Mouse (Mus musculus): ENCODE results near the gene Gm13288. TPM values are rescaled to one million over a fixed set of nuclear protein-coding genes. Genes with fewer than 3 reads are reported as not detected.
"Not testable (repeated sequence)": the region's sequence is repeated elsewhere in the genome, so short reads cannot be mapped to it uniquely, and the experiment has no call there.

Gene Gm13288
- polyA plus RNA-seq, 1 experiment from 2014 or later: not detected

DNA sequence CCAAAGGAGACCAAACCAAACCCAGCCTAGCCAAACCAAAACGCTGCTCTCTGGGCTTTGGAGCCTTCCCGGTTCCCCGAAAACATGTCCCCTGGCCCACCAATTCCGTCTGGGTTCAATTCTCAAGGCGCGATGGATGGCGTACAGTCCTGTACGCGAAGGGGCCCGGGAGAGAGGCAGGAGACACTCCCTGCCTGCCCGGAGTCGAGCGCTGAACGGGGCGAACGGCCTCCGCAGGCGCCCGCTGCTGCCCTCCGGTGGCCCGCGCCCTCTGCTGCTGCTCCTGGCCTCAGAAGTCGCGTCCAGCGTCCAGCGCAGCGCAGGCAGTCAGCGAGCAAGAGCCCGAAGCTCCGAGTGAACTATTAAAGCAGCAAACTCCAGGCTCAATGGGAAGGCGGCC is 23.0 kb upstream of the Gm13288 start:
- H3K79me2 ChIP-seq (ENCODE audit: inconsistent target); H3K36me3 ChIP-seq (ENCODE audit: inconsistent target): not testable (repeated sequence)
- H3K27ac ChIP-seq: 0 out of 2 replicates have a peak overlapping the region, but pooled peaks have one; percentile 33
- H3K4me3 ChIP-seq (ENCODE audit: inconsistent target): peak overlapping the region; percentile 12; the same call in 1 of the 2 replicates
- WGBS (ENCODE audit: missing documents): no CpG with 5 or more reads among the region's 31 CpGs

- not testable (repeated sequence) for H3K27ac ChIP-seq; H3K36me3 ChIP-seq (ENCODE audit: inconsistent target); H3K4me3 ChIP-seq (ENCODE audit: inconsistent target); H3K79me2 ChIP-seq (ENCODE audit: inconsistent target)
- WGBS (ENCODE audit: missing documents): no CpG with 5 or more reads among the region's 27 CpGs
Measured at GRCm38 (mm10) chr4:88785409-88785808, 19.9 kb upstream of the Gm13288 start, which contains the start of gene Gm13276. Gm13276 (plus strand) TSS chr4:88785709.

GRCm38 (mm10) chr4:88788402-88788801 is 16.9 kb upstream of the Gm13288 start, which contains the start of gene Gm13277:
Gm13277 (plus strand) TSS chr4:88788632.
- not testable (repeated sequence) for H3K4me3 ChIP-seq (ENCODE audit: inconsistent target); H3K27ac ChIP-seq; H3K36me3 ChIP-seq (ENCODE audit: inconsistent target); H3K79me2 ChIP-seq (ENCODE audit: inconsistent target)
- WGBS (ENCODE audit: missing documents): no CpG with 5 or more reads among the region's 28 CpGs

GRCm38 (mm10) chr4:88791250-88791649 is 14.1 kb upstream of the Gm13288 start, which contains the start of gene Gm13278:
Gm13278 (plus strand) TSS chr4:88791550.
- not testable (repeated sequence) for H3K79me2 ChIP-seq (ENCODE audit: inconsistent target); H3K36me3 ChIP-seq (ENCODE audit: inconsistent target); H3K27ac ChIP-seq; H3K4me3 ChIP-seq (ENCODE audit: inconsistent target)
- WGBS (ENCODE audit: missing documents): no CpG with 5 or more reads among the region's 28 CpGs

DNA sequence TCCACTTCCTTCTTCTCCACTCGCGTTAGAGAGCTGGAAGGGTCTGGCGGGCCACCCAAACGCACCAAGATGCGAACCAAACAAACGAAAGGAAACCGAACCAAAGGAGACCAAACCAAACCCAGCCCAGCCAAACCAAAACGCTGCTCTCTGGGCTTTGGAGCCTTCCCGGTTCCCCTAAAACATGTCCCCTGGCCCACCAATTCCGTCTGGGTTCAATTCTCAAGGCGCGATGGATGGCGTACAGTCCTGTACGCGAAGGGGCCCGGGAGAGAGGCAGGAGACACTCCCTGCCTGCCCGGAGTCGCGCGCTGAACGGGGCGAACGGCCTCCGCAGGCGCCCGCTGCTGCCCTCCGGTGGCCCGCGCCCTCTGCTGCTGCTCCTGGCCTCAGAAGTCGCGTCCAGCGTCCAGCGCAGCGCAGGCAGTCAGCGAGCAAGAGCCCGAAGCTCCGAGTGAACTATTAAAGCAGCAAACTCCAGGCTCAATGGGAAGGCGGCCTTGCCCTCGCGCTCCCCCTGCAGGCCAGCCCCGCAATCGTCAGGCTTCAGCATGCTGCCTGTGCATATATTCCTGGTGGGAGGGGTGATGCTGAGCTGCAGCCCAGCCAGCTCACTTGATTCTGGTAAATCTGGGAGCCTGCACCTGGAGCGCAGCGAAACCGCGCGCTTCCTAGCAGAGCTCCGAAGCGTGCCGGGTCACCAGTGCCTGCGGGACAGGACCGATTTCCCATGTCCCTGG is 11.2 kb upstream of the Gm13288 start, which contains the start of gene Gm13275:
Gene Gm13275 (plus strand): TSS at position 552 of the 740 bp plus-strand sequence.
- H3K4me3 ChIP-seq (ENCODE audit: inconsistent target); H3K27ac ChIP-seq; H3K79me2 ChIP-seq (ENCODE audit: inconsistent target); H3K36me3 ChIP-seq (ENCODE audit: inconsistent target): not testable (repeated sequence)
- 0% methylated on average over 1 of the region's 52 CpGs for WGBS (ENCODE audit: missing documents)

DNA sequence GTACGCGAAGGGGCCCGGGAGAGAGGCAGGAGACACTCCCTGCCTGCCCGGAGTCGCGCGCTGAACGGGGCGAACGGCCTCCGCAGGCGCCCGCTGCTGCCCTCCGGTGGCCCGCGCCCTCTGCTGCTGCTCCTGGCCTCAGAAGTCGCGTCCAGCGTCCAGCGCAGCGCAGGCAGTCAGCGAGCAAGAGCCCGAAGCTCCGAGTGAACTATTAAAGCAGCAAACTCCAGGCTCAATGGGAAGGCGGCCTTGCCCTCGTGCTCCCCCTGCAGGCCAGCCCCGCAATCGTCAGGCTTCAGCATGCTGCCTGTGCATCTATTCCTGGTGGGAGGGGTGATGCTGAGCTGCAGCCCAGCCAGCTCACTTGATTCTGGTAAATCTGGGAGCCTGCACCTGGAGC is 8.2 kb upstream of the Gm13288 start, which contains the start of gene Gm13279:
Gene Gm13279 (plus strand): TSS at position 301 of the 400 bp plus-strand sequence.
- H3K27ac ChIP-seq; H3K36me3 ChIP-seq (ENCODE audit: inconsistent target); H3K79me2 ChIP-seq (ENCODE audit: inconsistent target); H3K4me3 ChIP-seq (ENCODE audit: inconsistent target): not testable (repeated sequence)
- no CpG with 5 or more reads among the region's 28 CpGs for WGBS (ENCODE audit: missing documents)

GRCm38 (mm10) chr4:88799365-88799764 is 6.0 kb upstream of the Gm13288 start, which contains the start of gene Gm13285:
Gm13285 (plus strand) TSS chr4:88799665.
- no CpG with 5 or more reads among the region's 7 CpGs for WGBS (ENCODE audit: missing documents)
- not testable (repeated sequence) for H3K36me3 ChIP-seq (ENCODE audit: inconsistent target); H3K27ac ChIP-seq; H3K4me3 ChIP-seq (ENCODE audit: inconsistent target); H3K79me2 ChIP-seq (ENCODE audit: inconsistent target)

DNA sequence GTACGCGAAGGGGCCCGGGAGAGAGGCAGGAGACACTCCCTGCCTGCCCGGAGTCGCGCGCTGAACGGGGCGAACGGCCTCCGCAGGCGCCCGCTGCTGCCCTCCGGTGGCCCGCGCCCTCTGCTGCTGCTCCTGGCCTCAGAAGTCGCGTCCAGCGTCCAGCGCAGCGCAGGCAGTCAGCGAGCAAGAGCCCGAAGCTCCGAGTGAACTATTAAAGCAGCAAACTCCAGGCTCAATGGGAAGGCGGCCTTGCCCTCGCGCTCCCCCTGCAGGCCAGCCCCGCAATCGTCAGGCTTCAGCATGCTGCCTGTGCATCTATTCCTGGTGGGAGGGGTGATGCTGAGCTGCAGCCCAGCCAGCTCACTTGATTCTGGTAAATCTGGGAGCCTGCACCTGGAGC is 2.4 kb upstream of the Gm13288 start, which contains the start of gene Gm13287:
Gene Gm13287 (plus strand): TSS at position 301 of the 400 bp plus-strand sequence.
- H3K36me3 ChIP-seq (ENCODE audit: inconsistent target); H3K79me2 ChIP-seq (ENCODE audit: inconsistent target); H3K27ac ChIP-seq; H3K4me3 ChIP-seq (ENCODE audit: inconsistent target): not testable (repeated sequence)
- no CpG with 5 or more reads among the region's 29 CpGs for WGBS (ENCODE audit: missing documents)

DNA sequence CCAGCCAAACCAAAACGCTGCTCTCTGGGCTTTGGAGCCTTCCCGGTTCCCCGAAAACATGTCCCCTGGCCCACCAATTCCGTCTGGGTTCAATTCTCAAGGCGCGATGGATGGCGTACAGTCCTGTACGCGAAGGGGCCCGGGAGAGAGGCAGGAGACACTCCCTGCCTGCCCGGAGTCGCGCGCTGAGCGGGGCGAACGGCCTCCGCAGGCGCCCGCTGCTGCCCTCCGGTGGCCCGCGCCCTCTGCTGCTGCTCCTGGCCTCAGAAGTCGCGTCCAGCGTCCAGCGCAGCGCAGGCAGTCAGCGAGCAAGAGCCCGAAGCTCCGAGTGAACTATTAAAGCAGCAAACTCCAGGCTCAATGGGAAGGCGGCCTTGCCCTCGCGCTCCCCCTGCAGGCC is 430 bp downstream of the Gm13288 start:
- H3K27ac ChIP-seq; H3K79me2 ChIP-seq (ENCODE audit: inconsistent target); H3K36me3 ChIP-seq (ENCODE audit: inconsistent target); H3K4me3 ChIP-seq (ENCODE audit: inconsistent target): not testable (repeated sequence)
- WGBS (ENCODE audit: missing documents): no CpG with 5 or more reads among the region's 34 CpGs

DNA sequence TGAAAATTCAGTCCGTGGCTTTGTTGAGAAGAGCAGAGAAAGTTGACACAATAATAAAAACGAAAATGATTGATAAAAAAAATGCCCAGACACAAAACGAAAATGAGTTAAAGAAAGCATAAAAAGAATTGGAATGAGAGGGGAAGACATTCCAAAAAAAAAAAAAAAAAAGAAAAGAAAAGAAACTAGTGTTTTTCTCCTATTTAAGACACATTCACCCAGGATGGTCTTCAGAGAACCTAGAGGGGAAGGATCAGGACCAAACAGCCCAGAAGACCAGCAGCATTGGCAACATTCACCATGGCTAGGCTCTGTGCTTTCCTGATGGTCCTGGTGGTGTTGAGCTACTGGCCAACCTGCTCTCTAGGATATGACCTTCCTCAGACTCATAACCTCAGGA is 10.6 kb downstream of the Gm13288 start, which contains the start of gene Ifna7:
Gene Ifna7 (plus strand): TSS at position 301 of the 400 bp plus-strand sequence.
- no peaks in the 10 kb centered on the region for H3K36me3 ChIP-seq (ENCODE audit: inconsistent target)
- 80% methylated on average over 2 of the region's 3 CpGs for WGBS (ENCODE audit: missing documents)
- H3K27ac ChIP-seq: no peak within 1 kb of the TSS
- no peaks in the 10 kb centered on the region for H3K79me2 ChIP-seq (ENCODE audit: inconsistent target)
- no peak within 1 kb of the TSS for H3K4me3 ChIP-seq (ENCODE audit: inconsistent target)

DNA sequence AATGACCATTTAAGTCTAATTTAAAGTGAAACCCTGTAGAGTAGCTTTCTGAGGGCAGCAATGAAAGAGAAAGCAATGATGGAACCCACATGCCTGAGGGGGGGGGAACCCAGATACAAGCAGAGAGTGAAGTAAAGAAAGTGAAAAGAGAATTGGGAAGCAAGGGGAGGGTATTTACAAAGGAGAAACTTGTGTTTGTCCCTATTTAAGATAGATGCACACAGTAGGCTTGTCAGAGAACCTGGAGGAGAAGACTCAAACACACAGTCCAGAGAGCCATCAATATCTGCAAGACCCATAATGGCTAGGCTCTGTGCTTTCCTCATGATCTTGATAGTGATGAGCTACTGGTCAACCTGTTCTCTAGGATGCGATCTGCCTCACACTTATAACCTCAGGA is 14.3 kb downstream of the Gm13288 start, which contains the start of gene Ifna11:
Gene Ifna11 (plus strand): TSS at position 301 of the 400 bp plus-strand sequence.
- WGBS (ENCODE audit: missing documents): 92% methylated on average over 1 of the region's 1 CpGs
- Histone ChIP-seq H3K36me3 (ENCODE audit: inconsistent target) (no peaks in the 10 kb centered on the region), H3K79me2 (ENCODE audit: inconsistent target) (no peaks in the 10 kb centered on the region), H3K27ac (no peak within 1 kb of the TSS), H3K4me3 (ENCODE audit: inconsistent target) (no peak within 1 kb of the TSS)

DNA sequence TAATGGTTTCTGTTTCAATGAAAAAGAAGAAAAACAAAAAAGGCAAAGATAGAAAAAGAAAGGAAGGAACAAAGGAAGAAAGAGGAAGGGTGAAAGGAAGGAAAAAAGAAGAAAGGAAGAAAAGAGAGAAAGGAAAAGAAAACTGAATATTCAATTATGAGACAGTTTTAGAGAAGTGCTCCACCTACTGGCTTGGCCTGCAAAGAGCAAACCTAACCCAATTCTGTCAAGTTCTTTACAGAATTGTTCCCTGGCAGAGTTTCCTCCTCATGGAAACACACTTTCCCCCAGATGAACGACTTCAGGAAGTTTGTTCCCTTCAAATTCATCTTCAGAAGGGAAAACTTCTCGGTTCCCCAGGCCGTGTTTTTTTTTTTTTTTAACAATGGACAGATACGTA is 17.7 kb downstream of the Gm13288 start:
- no peaks in the 10 kb centered on the region for H3K79me2 ChIP-seq (ENCODE audit: inconsistent target)

DNA sequence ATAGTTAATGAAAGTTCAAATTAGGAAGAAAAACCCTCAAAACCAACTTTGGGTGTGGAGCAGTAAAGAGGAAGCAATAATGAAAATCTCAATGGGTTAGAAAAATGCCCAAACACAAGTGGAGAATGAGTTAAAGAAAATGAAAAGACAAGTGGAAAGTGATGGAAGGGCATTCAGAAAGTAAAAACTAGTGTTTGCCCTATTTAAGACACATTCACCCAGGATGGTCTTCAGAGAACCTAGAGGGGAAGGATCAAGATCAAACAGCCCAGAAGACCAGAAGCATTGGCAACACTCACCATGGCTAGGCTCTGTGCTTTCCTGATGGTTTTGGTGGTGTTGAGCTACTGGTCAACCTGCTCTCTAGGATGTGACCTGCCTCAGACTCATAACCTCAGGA is 21.8 kb downstream of the Gm13288 start, which contains the start of gene Ifna6:
Gene Ifna6 (plus strand): TSS at position 301 of the 400 bp plus-strand sequence.
- H3K79me2 ChIP-seq (ENCODE audit: inconsistent target); H3K4me3 ChIP-seq (ENCODE audit: inconsistent target): not testable (repeated sequence)

More for the DNA sequence above, 17.7 kb downstream of the Gm13288 start:
- Histone ChIP-seq H3K36me3 (ENCODE audit: inconsistent target) (no peaks in the 10 kb centered on the region), H3K27ac (no peak overlapping the region), H3K4me3 (ENCODE audit: inconsistent target) (no peak overlapping the region)
- 0% methylated on average over 3 of the region's 4 CpGs for WGBS (ENCODE audit: missing documents)

DNA sequence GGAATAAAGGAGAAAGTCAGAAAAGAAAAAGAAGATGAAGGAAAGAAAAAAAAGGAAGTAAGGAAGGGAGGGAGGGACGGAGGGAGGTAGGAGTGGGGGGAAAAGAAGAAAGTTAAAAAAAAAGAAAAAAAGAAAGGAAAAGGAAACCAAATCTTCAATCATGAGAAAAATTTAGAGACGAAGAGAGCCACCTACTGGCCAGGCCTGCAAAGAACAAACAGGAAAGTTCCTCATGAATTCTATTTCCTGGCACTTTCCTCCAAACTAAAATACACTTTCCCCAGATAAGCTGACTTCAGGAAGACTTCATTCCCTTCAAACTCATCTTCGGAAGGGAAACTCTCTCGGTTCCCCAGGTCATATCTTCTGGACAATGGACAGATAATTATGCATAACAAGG is 25.2 kb downstream of the Gm13288 start:
- H3K4me3 ChIP-seq (ENCODE audit: inconsistent target): no peak overlapping the region
- no peaks in the 10 kb centered on the region for H3K79me2 ChIP-seq (ENCODE audit: inconsistent target)
- whole genome bisulfite sequencing (ENCODE audit: missing documents): 41% methylated on average over 3 of the region's 4 CpGs
- no peaks in the 10 kb centered on the region for H3K36me3 ChIP-seq (ENCODE audit: inconsistent target)
- no peak overlapping the region for H3K27ac ChIP-seq

More for the DNA sequence above, 21.8 kb downstream of the Gm13288 start, which contains the start of gene Ifna6:
- H3K36me3 ChIP-seq (ENCODE audit: inconsistent target); H3K27ac ChIP-seq: not testable (repeated sequence)

- 71% methylated on average over 1 of the region's 1 CpGs for WGBS (ENCODE audit: missing documents)
Measured at GRCm38 (mm10) chr4:88835225-88835624, 29.9 kb downstream of the Gm13288 start, which contains the start of gene Ifna5. Ifna5 (plus strand) TSS chr4:88835525.

More at GRCm38 (mm10) chr4:88835225-88835624, 29.9 kb downstream of the Gm13288 start, which contains the start of gene Ifna5:
- H3K4me3 ChIP-seq (ENCODE audit: inconsistent target); H3K79me2 ChIP-seq (ENCODE audit: inconsistent target); H3K36me3 ChIP-seq (ENCODE audit: inconsistent target); H3K27ac ChIP-seq: not testable (repeated sequence)

All from macrophage (primary cell).